Mouse (Mus musculus): ENCODE results near the gene Tcp1.
"Not testable (repeated sequence)": the region's sequence is repeated elsewhere in the genome, so short reads cannot be mapped to it uniquely, and the experiment has no call there.

The Tcp1 gene

GRCm38 (mm10) chr17:12915488-12915880 is at the start of gene Tcp1:
Tcp1 (plus strand) TSS chr17:12915701.
- peak; percentile 33 for DNase-seq (ENCODE audit: low spot score)

- no peak for DNase-seq (ENCODE audit: low spot score)
These were observed 48.6 kb upstream of the Tcp1 start for GRCm38 (mm10) chr17:12866853-12867252.

GRCm38 (mm10) chr17:12868043-12868442 is 47.5 kb upstream of the Tcp1 start, which contains the start of gene Mas1:
Mas1 (minus strand) TSS chr17:12868143.
- no peak for DNase-seq (ENCODE audit: low spot score)

- DNase-seq (ENCODE audit: low spot score) = peak; percentile 15
These were observed 46.9 kb upstream of the Tcp1 start for GRCm38 (mm10) chr17:12868640-12869039.

- DNase-seq (ENCODE audit: low spot score) = no peak
These were observed 43.0 kb upstream of the Tcp1 start for GRCm38 (mm10) chr17:12872275-12873028.

GRCm38 (mm10) chr17:12875734-12876133 is 39.8 kb upstream of the Tcp1 start, which contains the start of gene Mrgprh:
Mrgprh (plus strand) TSS chr17:12876034.
- DNase-seq (ENCODE audit: low spot score) = no peak

- DNase-seq (ENCODE audit: low spot score) = peak; percentile 95
These were observed 35.3 kb upstream of the Tcp1 start for GRCm38 (mm10) chr17:12880178-12880577.

- DNase-seq (ENCODE audit: low spot score) = no peak
These were observed 34.3 kb upstream of the Tcp1 start for GRCm38 (mm10) chr17:12881216-12881615.

- no peak for DNase-seq (ENCODE audit: low spot score)
These were observed 28.9 kb upstream of the Tcp1 start for GRCm38 (mm10) chr17:12886620-12887019.

GRCm38 (mm10) chr17:12887021-12887775 is 28.3 kb upstream of the Tcp1 start:
- no peak for DNase-seq (ENCODE audit: low spot score)

- DNase-seq (ENCODE audit: low spot score) = no peak
These were observed 24.4 kb upstream of the Tcp1 start for GRCm38 (mm10) chr17:12891054-12891453.

- DNase-seq (ENCODE audit: low spot score) = no peak
These were observed 23.5 kb upstream of the Tcp1 start for GRCm38 (mm10) chr17:12892033-12892432.

- no peak for DNase-seq (ENCODE audit: low spot score)
These were observed 17.8 kb upstream of the Tcp1 start for GRCm38 (mm10) chr17:12897674-12898073.

- not testable (repeated sequence) for DNase-seq (ENCODE audit: low spot score)
These were observed 16.9 kb upstream of the Tcp1 start for GRCm38 (mm10) chr17:12898607-12899006.

GRCm38 (mm10) chr17:12902291-12902690 is 13.2 kb upstream of the Tcp1 start:
- no peak for DNase-seq (ENCODE audit: low spot score)

GRCm38 (mm10) chr17:12903372-12904333 is 11.8 kb upstream of the Tcp1 start:
- DNase-seq (ENCODE audit: low spot score) = peak; percentile 36

GRCm38 (mm10) chr17:12904349-12904748 is 11.2 kb upstream of the Tcp1 start:
- DNase-seq (ENCODE audit: low spot score) = no peak

- no peak for DNase-seq (ENCODE audit: low spot score)
These were observed 9.7 kb upstream of the Tcp1 start for GRCm38 (mm10) chr17:12905810-12906209.

GRCm38 (mm10) chr17:12906436-12906835 is 9.1 kb upstream of the Tcp1 start:
- no peak for DNase-seq (ENCODE audit: low spot score)

- DNase-seq (ENCODE audit: low spot score) = no peak
These were observed 5.9 kb upstream of the Tcp1 start, which contains the start of gene Pnldc1 for GRCm38 (mm10) chr17:12909361-12910280. Pnldc1 (minus strand) TSS chr17:12910230.

GRCm38 (mm10) chr17:12910391-12910790 is 5.1 kb upstream of the Tcp1 start:
- no peak for DNase-seq (ENCODE audit: low spot score)
